Mouse (Mus musculus): ENCODE data around the gene Klhl33. TPM values are rescaled to one million over a fixed set of nuclear protein-coding genes. Genes with fewer than 3 reads are reported as not detected.

Gene Klhl33
- 0.12 TPM for polyA plus RNA-seq (2017; shearing (Covaris generic))

DNA sequence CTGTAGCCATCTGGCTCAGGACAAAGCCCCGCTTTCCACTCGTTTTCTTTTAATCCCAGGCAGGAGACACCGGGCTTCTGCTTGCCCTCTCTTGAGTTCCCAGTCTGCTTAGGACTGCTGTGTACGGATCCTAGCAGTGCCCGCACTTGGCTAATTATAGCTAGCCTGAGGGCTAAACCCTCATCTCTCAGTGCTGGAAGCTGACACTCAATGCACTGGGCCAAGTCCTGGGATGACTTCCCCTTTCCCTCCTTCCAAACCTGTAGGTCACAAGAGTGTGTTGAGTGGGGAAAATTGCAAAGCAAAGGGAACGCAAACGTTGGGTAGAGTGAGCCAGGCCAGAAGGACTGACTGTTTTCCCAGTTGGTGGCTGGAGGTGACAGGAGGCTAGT lies at the start of gene Klhl33:
Gene Klhl33 (minus strand): TSS at position 134 of the 392 bp plus-strand sequence.

DNA sequence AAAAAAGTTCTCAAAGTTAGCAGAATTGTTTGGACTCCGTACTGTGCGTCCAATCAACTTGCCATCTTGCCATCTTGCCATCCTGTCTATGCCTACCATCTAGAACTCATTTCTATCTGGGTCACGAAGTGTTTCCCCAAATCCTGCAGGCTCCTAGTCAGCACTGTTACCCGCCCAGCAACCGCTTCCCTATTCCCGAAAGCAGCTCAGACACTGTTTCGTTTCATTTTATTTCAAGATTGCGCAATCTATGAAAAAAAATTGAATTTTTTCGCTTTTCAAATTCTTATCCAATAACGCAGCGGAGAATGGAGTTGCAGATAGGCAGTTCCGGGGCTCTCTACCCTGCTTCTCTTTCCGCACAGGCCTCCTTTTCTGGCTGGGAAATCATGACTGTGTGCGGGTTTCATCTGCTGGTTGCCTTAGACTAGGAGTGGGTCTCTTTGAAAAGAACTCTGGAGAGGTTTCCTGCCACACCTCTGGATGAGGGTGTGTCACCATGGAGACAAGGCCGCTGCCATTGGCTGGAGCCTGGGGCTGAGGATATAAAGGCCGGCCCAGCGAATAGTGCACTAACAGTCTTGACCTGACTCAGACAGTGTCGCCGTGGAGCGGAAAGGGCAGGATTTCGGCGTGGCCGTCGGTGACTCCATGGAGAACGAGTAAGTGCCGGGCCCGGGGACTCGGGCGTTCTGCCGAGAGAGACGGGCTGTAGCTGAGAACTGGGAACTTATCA lies 46.8 kb upstream of the Klhl33 start, which contains the start of gene Gm49342:
Gene Gm49342 (plus strand): TSS at position 586 of the 736 bp plus-strand sequence.

DNA sequence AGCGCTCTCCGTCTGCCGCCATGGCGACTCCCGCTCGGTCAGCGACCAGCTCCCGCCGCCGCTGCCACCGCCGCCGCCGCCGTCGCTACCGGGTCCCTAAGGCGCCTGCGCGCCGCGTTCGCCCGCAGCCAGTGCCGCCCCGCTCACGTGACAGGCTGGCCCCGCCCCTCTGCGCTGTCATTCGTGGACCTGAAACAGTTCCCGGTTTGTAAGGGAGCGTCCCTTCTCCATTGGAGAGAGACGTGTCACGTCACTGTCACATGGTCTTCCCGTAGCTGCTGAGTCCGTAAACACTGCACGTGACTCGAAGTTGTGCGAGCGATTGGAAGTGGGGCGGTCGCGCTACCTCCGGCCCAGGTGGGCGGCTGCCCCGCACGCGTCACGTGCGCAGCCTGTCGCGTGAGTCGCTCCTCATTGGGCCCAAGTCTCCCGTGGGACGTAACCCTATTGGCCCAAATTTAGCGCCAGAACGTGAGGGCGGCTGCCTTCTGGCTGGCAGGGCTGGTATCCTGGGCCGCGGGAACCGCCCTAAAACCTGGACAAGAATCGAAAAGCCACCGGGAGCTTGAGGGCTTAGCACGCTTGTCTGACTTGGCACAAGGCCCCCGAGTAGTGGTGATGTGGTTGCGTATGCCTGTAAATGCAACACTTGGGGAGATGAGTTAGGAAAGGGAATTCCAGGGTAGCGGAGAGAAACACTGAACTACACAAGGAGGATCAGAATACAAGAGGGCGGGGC lies 33.6 kb upstream of the Klhl33 start, which contains the start of the genes Pip4p1 and Pnp:
Gene Pip4p1 (minus strand): TSS at position 103 of the 739 bp plus-strand sequence.
Gene Pnp (plus strand): TSS at position 329 of the 739 bp plus-strand sequence.

DNA sequence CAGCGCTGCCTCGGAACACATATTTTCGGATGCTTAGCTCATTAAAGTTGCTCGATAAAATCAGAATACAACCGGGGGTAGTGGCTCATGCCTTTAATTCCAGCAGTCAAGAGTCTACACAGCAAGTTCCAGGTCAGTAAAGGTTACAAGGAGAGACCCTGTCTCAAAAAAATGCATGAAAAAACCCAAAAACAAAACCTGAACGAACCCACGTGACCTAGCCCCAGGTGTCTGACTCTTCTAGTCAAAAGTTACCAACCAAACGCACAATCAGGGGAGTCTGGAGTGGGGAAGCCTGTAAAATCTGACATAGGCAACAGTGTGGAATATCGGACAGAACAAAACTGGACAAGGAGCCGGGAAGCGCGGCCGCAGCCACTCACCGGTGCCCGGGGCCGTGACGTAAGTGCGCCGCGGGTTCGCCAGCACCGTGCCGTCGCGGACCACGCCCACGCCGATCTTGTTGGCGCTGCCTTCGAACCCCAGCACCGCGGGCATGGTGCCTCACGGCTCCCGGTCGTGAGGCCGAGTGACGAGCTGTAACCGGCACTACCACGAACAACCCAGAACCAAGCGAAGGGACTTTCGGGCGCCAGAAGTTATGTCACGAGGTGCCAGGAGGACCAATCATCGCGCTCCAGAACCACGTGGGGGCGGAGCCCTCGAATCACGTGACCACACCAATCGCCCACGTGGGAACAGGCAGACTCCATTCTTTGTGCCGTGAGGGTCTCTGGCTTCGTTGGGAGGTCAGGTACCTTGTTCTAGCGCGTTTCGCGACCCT lies 27.2 kb upstream of the Klhl33 start, which contains the start of the genes Osgep and Apex1:
Gene Osgep (minus strand): TSS at position 613 of the 784 bp plus-strand sequence.
Gene Apex1 (plus strand): TSS at position 688 of the 784 bp plus-strand sequence.

DNA sequence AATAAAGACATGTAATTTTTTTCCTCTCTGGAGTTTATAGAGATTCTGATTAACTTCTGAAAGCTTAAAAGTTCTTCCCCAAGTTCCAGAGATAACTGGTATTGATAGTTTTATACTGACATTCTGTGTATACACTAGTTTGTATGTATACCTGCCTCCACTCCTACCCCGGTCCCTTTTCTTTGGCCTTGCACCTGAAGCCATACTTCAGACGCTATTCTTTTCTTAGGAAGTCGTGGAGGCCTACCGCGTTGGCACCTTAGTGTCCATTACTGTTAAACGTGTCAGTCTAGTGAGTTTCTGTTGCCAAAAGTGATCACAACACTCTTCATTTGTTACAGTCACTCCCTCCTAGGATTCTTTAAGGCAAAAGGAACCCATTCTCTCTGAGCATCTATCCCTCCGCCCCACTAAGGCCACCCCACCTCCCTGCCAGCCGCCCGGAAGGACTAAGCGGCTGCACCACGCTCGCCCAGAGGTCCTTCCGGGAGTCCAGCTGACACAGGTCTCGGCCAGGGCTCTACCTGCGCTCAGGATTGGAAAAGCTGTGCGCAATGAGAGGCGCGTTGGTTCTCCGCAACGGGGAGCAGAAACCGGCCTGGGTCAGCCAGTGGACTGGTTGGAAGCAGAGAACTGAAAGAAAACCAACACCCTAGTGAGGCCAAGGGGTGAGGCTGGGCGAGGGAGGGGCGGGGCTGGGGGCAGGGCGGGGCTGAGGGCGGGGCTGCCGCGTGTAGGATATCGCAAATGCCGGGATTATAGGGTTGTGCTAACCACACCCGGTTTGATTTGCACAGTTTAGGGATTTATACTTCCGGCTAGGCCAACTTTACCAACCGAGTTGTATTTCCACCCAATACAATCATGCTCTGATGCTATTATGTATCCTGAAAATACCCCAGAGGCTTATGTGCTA lies 27.2 kb downstream of the Klhl33 start, which contains the start of gene Tep1:
Gene Tep1 (minus strand): TSS at position 672 of the 916 bp plus-strand sequence.

Other genes starting within 250 kb of the Klhl33 start
- not detected for gene Olfr747, start 204.3 kb downstream of the Klhl33 start, polyA plus RNA-seq (2017; shearing (Covaris generic))
- gene Olfr748, start 190.1 kb downstream of the Klhl33 start, polyA plus RNA-seq (2017; shearing (Covaris generic)): 0.08 TPM
- 0.18 TPM for gene Olfr749, start 152.4 kb downstream of the Klhl33 start, polyA plus RNA-seq (2017; shearing (Covaris generic))
- 119 TPM for gene Ttc5, start 112.0 kb downstream of the Klhl33 start, polyA plus RNA-seq (2017; shearing (Covaris generic))
- not detected for gene Ccnb1ip1, start 89.8 kb downstream of the Klhl33 start, polyA plus RNA-seq (2017; shearing (Covaris generic))
- gene Parp2, start 89.7 kb downstream of the Klhl33 start, polyA plus RNA-seq (2017; shearing (Covaris generic)): 78.8 TPM
- 20.9 TPM for gene Tep1, start 26.9 kb downstream of the Klhl33 start, polyA plus RNA-seq (2017; shearing (Covaris generic))
- gene Osgep, start 27.4 kb upstream of the Klhl33 start, polyA plus RNA-seq (2017; shearing (Covaris generic)): 106 TPM
- 67.8 TPM for gene Apex1, start 27.5 kb upstream of the Klhl33 start, polyA plus RNA-seq (2017; shearing (Covaris generic))
- gene Pip4p1, start 33.3 kb upstream of the Klhl33 start, polyA plus RNA-seq (2017; shearing (Covaris generic)): 76.7 TPM
- gene Pnp, start 33.6 kb upstream of the Klhl33 start, polyA plus RNA-seq (2017; shearing (Covaris generic)): 45.5 TPM
- not detected for gene Gm49342, start 47.0 kb upstream of the Klhl33 start, polyA plus RNA-seq (2017; shearing (Covaris generic))
- 0.36 TPM for gene Pnp2, start 58.5 kb upstream of the Klhl33 start, polyA plus RNA-seq (2017; shearing (Covaris generic))
- gene Rnase10, start 110.2 kb upstream of the Klhl33 start, polyA plus RNA-seq (2017; shearing (Covaris generic)): not detected
- not detected for gene Rnase9, start 144.4 kb upstream of the Klhl33 start, polyA plus RNA-seq (2017; shearing (Covaris generic))
- not detected for gene Rnase11, start 152.7 kb upstream of the Klhl33 start, polyA plus RNA-seq (2017; shearing (Covaris generic))
- gene Rnase12, start 160.2 kb upstream of the Klhl33 start, polyA plus RNA-seq (2017; shearing (Covaris generic)): not detected
- 0.20 TPM for gene Olfr750, start 176.9 kb upstream of the Klhl33 start, polyA plus RNA-seq (2017; shearing (Covaris generic))
- gene Rnase4, start 193.6 kb upstream of the Klhl33 start, polyA plus RNA-seq (2017; shearing (Covaris generic)): 12.8 TPM
- gene Ang, start 193.6 kb upstream of the Klhl33 start, polyA plus RNA-seq (2017; shearing (Covaris generic)): 3.1 TPM
- not detected for gene Eddm3b, start 216.9 kb upstream of the Klhl33 start, polyA plus RNA-seq (2017; shearing (Covaris generic))
- gene Rnase6, start 226.4 kb upstream of the Klhl33 start, polyA plus RNA-seq (2017; shearing (Covaris generic)): 1.1 TPM
- not detected for gene Rnase1, start 249.3 kb upstream of the Klhl33 start, polyA plus RNA-seq (2017; shearing (Covaris generic))